Mouse (Mus musculus) CH12.LX (cell line): ENCODE measurements around the gene Pbxip1. TPM values are rescaled to one million over a fixed set of nuclear protein-coding genes. Genes with fewer than 3 reads are reported as not detected.

Source experiments
- DNase-seq: peaks from one replicate; pipeline ENCODE4 v3.0.0-alpha.2; 2013; ENCODE audit errors: extremely low read depth
- H3K27ac ChIP-seq: 2 replicates; pipeline ENCODE4 v1.5.1; 2012; ENCODE audit warnings: low read depth, mild to moderate bottlenecking, control low read depth, moderate library complexity; ENCODE audit not compliant: insufficient read depth
- H3K27me3 ChIP-seq: replicated peaks from 2 replicates; pipeline ENCODE3; 2012; ENCODE audit warnings: inconsistent platforms
- H3K36me3 ChIP-seq, 2 experiments: replicated peaks in 1 of 2; 2 replicates each; pipeline versions ENCODE3 to v1.6.1; 2012; ENCODE audit warnings: inconsistent platforms in 1 of 2, low read length in 1 of 2, mild to moderate bottlenecking in 1 of 2, mixed read lengths in 1 of 2, moderate library complexity in 1 of 2; ENCODE audit not compliant: control insufficient read depth in 1 of 2, insufficient read depth in 1 of 2
- H3K4me1 ChIP-seq, 2 experiments: 2 replicates each; pipeline ENCODE4 v1.6.1; 2012; ENCODE audit warnings: inconsistent platforms in 1 of 2, moderate library complexity in 1 of 2; ENCODE audit not compliant: insufficient read depth in 2 of 2, control insufficient read depth in 1 of 2
- H3K4me2 ChIP-seq: 2 replicates; pipeline ENCODE4 v1.6.1; 2012; ENCODE audit warnings: low read depth, mild to moderate bottlenecking, control low read depth; ENCODE audit not compliant: poor library complexity, insufficient read depth, severe bottlenecking
- H3K4me3 ChIP-seq, 3 experiments: fragments of 150-350 bp in 1 of 3; sonication (generic) in 1 of 3; replicated peaks in 1 of 3; 2 replicates each; pipeline versions ENCODE3 to v1.5.1; 2011 to 2012; ENCODE audit warnings: low read depth in 2 of 3, low read length in 2 of 3, mild to moderate bottlenecking in 2 of 3, moderate library complexity in 2 of 3, control low read depth in 1 of 3, improper control_type of control experiment in 1 of 3, inconsistent platforms in 1 of 3, mixed read lengths in 1 of 3; ENCODE audit not compliant: poor library complexity in 1 of 3
- H3K79me2 ChIP-seq: replicated peaks from 2 replicates; pipeline ENCODE4 v1.6.1; 2012; ENCODE audit warnings: mild to moderate bottlenecking, moderate library complexity; ENCODE audit not compliant: control insufficient read depth, poor library complexity, insufficient read depth, severe bottlenecking; ENCODE audit errors: extremely low read depth
- H3K9ac ChIP-seq: 2 replicates; pipeline ENCODE4 v1.6.1; 2012; ENCODE audit warnings: low read depth, mild to moderate bottlenecking, control low read depth, moderate library complexity; ENCODE audit not compliant: insufficient read depth
- H3K9me3 ChIP-seq: replicated peaks from 2 replicates; pipeline ENCODE3; 2012; ENCODE audit warnings: low read length, inconsistent platforms, mixed read lengths
- BHLHE40 ChIP-seq: IDR thresholded peaks from 2 replicates; pipeline ENCODE4 v1.6.1; 2011; ENCODE audit warnings: mild to moderate bottlenecking, low read depth, low read length, improper control_type of control experiment
- CHD2 ChIP-seq: IDR thresholded peaks from 2 replicates; pipeline ENCODE4 v1.6.1; 2011; ENCODE audit warnings: low read length, improper control_type of control experiment
- E2F4 ChIP-seq: IDR thresholded peaks from 2 replicates; pipeline ENCODE4 v1.6.1; 2011; ENCODE audit warnings: low read depth, low read length, improper control_type of control experiment; ENCODE audit not compliant: insufficient replicate concordance
- ELF1 ChIP-seq: IDR thresholded peaks from 2 replicates; pipeline ENCODE4 v1.6.1; 2014; ENCODE audit warnings: low read depth, mild to moderate bottlenecking, inconsistent platforms, low read length, improper control_type of control experiment
- EP300 ChIP-seq: IDR thresholded peaks from 2 replicates; pipeline ENCODE4 v1.6.1; 2011; ENCODE audit warnings: low read length, improper control_type of control experiment
- ETS1 ChIP-seq: conservative IDR thresholded peaks from 2 replicates; pipeline ENCODE4 v1.6.1; 2012; ENCODE audit warnings: low read depth, mild to moderate bottlenecking, inconsistent platforms, low read length, improper control_type of control experiment, moderate library complexity
- IRF4 ChIP-seq: IDR thresholded peaks from 2 replicates; pipeline ENCODE4 v1.6.1; 2014; ENCODE audit warnings: low read depth, mild to moderate bottlenecking, inconsistent platforms, low read length, improper control_type of control experiment
- JUN ChIP-seq: IDR thresholded peaks from 2 replicates; pipeline ENCODE4 v1.6.1; 2011; ENCODE audit warnings: low read depth, mild to moderate bottlenecking, low read length, improper control_type of control experiment, moderate library complexity; ENCODE audit not compliant: insufficient read depth
- KAT2A ChIP-seq: IDR thresholded peaks from 2 replicates; pipeline ENCODE4 v1.6.1; 2012; ENCODE audit warnings: low read length, improper control_type of control experiment, inconsistent platforms; ENCODE audit not compliant: insufficient replicate concordance
- MAFK ChIP-seq: IDR thresholded peaks from 2 replicates; pipeline ENCODE4 v1.6.1; 2011; ENCODE audit warnings: low read length, improper control_type of control experiment; ENCODE audit not compliant: insufficient replicate concordance
- MAZ ChIP-seq: IDR thresholded peaks from 2 replicates; pipeline ENCODE4 v1.6.1; 2012; ENCODE audit warnings: low read depth, mild to moderate bottlenecking, inconsistent platforms, low read length, improper control_type of control experiment, moderate library complexity
- MEF2A ChIP-seq: IDR thresholded peaks from 2 replicates; pipeline ENCODE4 v1.6.1; 2014; ENCODE audit warnings: low read depth, mild to moderate bottlenecking, inconsistent platforms, low read length, improper control_type of control experiment, borderline replicate concordance
- NRF1 ChIP-seq: IDR thresholded peaks from 2 replicates; pipeline ENCODE4 v1.6.1; 2014; ENCODE audit warnings: low read depth, mild to moderate bottlenecking, inconsistent platforms, low read length, improper control_type of control experiment, moderate library complexity
- RCOR1 ChIP-seq: conservative IDR thresholded peaks from 2 replicates; pipeline ENCODE4 v1.6.1; 2012; ENCODE audit warnings: low read depth, mild to moderate bottlenecking, inconsistent platforms, low read length, improper control_type of control experiment
- SIN3A ChIP-seq: IDR thresholded peaks from 2 replicates; pipeline ENCODE4 v1.6.1; 2012; ENCODE audit warnings: low read length, improper control_type of control experiment, inconsistent platforms
- SMC3 ChIP-seq: IDR thresholded peaks from 2 replicates; pipeline ENCODE4 v1.6.1; 2011; ENCODE audit warnings: low read depth, low read length, improper control_type of control experiment
- dilution Hi-C: fragments of 300-500 bp; cut with MboI; formaldehyde crosslinking; loops from 2 replicates; pipeline ENCODE4 v1.14.3; 2020; ENCODE audit warnings: low sequenced_read_pairs; ENCODE audit not compliant: extremely low pct_unique_long_range_greater_than_20kb, extremely low pct_ligation_motif_present
- in situ Hi-C: fragments of 300-500 bp; cut with MboI; formaldehyde crosslinking; loops from 3 replicates; pipeline ENCODE4 v1.14.3; 2019; ENCODE audit warnings: low sequenced_read_pairs, low pct_ligation_motif_present, low pct_unique_long_range_greater_than_20kb, mixed read lengths
- polyA plus RNA-seq: library from polyadenylated mRNA; unstranded; fragments of >175 nt; gene quantifications from 2 replicates; pipeline ENCODE4 v1.2.1, GENCODE M21; 2012; ENCODE audit warnings: low read depth; ENCODE audit not compliant: insufficient read length
- total RNA-seq, 2 experiments: library from RNA; depleted of rRNA; stranded (reverse); fragments of 300-350 nt in 1 of 2; fragments of >200 nt in 1 of 2; gene quantifications; 2 replicates each; pipeline ENCODE4 v1.2.3; 2012 to 2014

Gene Pbxip1
- total and polyA plus RNA-seq, 3 experiments, result 14.1 to 18.4 (median 17.6) TPM

DNA sequence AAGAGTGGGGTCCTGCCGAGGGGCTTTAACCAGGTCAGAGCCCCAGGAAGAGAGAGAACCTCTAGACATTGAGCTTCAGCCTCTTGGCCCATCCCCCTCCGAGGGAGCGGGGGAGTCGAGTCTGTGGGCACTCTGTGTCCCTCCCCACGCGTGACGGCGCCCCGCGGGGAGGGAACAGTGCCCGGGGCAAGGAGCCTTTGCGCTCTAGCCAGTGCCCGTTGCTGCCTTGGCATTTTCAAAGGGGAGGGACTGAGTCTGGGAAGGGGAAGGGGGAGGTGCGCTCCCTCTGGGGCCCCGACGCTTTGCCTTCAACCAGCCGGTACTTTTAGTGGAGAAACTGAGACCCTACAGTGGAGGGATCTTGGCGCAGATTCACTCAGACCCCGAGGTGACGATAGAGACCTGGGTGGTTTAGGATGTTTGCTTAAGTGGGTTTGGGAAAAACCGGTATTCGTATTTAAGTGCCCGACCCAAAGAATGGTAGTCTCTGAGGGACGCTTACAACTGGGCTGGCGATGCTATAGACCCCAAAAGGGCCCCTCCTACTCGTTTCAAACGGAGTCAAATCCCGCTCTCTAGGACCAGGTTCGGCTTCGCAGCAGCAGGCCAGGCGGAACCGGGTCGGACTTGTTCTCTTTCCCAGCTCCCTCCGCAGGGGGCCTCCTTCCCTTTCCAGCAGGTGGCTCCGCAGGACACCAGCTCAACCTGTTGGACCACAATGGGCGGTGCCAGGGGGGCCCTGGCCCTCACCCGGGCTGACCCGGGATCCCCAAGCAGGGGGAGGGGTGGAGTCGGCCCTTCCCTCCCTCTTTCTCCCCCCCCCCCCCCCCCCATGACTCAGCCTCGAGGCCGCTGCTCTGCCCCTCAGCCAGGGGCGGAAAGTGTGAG lies 42.3 kb upstream of the Pbxip1 start, which contains the start of gene Zbtb7b (continued):
- no peak; the same call in none of the 2 replicates for TF ChIP-seq BHLHE40

DNA sequence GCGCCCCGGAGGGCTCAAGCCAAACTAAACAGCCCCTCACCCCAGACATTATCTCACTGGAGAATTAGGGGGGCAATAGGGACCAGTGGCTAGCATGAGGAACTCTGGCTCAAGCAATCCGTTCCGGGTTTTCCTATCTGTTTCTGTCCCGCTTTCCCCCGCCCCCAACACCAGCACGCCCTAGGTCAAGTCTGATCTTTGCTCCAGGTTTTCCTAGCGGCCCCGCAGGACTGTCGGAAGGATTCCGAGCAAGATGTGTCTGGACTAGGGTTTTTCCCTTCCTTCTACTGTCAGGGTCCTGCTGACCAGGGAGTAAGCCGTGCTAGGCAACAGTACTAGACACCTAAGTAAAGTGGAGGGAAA lies 41.6 kb upstream of the Pbxip1 start:
- Histone ChIP-seq H3K27me3 (no peaks in the 10 kb centered on the region), H3K4me3 (peak overlapping the region; percentile 54 to 71 (median 58)), H3K36me3 (peaks cover 8 to 15% of the 10 kb centered on the region in 2 experiments), H3K9ac (peak overlapping the region; percentile 55), H3K9me3 (no peaks in the 10 kb centered on the region), H3K27ac (peak overlapping the region; percentile 96), H3K4me2 (peak overlapping the region; percentile 94), H3K79me2 (peaks cover 9% of the 10 kb centered on the region; the same call in 1 of the 2 replicates), H3K4me1 (peaks cover 0 to 39% of the 10 kb centered on the region in 2 experiments; a peak in 3 of 4 replicates)
- in situ Hi-C loops (no loop called here), dilution Hi-C loops (no loop called here)
- DNase-seq, result peak; percentile 81
- TF ChIP-seq E2F4 (no peak), IRF4 (peak; percentile 4; the same call in 1 of the 2 replicates), CHD2 (peak; percentile 83), MEF2A (peak; percentile 35; the same call in 1 of the 2 replicates), SIN3A (peak; percentile 81), KAT2A (no peak), ELF1 (peak; percentile 56; the same call in 1 of the 2 replicates), RCOR1 (no peak), JUN (no peak), MAFK (no peak), MAZ (peak; percentile 69; the same call in 1 of the 2 replicates), ETS1 (0 out of 2 replicates have a peak, but pooled peaks have one; percentile 7), NRF1 (no peak)

DNA sequence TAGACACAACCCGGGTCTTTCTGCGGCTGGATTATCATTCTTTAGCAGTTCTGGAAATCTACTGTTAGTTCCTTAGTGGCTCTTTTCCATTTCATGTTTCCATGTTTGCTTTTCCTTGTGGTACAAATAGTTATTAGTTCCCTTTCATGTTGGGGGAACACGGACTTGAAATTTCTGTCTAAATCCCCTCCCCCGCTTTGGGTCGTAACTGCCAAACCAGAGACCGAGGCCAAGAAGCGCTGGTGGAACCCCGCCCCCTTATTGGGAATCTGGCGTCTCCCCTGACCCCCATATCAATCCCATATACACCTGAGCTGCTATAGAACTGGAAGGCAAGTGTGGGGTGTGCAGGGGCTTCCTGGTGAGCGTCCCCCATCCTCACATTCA lies 41.1 kb upstream of the Pbxip1 start:
- dilution Hi-C loops, result no loop called here
- no peaks in the 10 kb centered on the region for H3K27me3 ChIP-seq
- H3K4me1 ChIP-seq, result peaks cover 0 to 34% of the 10 kb centered on the region in 2 experiments; a peak in 3 of 4 replicates

More for the DNA sequence above, 41.1 kb upstream of the Pbxip1 start:
- TF ChIP-seq SIN3A (peak; percentile 9; the same call in 1 of the 2 replicates), SMC3 (no peak), EP300 (no peak), MAZ (0 out of 2 replicates have a peak, but pooled peaks have one; percentile 43), ELF1 (0 out of 2 replicates have a peak, but pooled peaks have one; percentile 17)
- in situ Hi-C loops, result no loop called here
- H3K4me3 ChIP-seq, result peak overlapping the region; percentile 54 to 71 (median 58)
- H3K27ac ChIP-seq, result peak overlapping the region; percentile 96
- DNase-seq, result no peak
- peak overlapping the region; percentile 94 for H3K4me2 ChIP-seq
- peaks cover 13 to 21% of the 10 kb centered on the region in 2 experiments for H3K36me3 ChIP-seq
- no peaks in the 10 kb centered on the region for H3K9me3 ChIP-seq
- H3K9ac ChIP-seq, result peak overlapping the region; percentile 55
- peaks cover 9% of the 10 kb centered on the region; the same call in 1 of the 2 replicates for H3K79me2 ChIP-seq
